Mouse (Mus musculus): ENCODE results near the gene Spocd1. TPM values are rescaled to one million over a fixed set of nuclear protein-coding genes. Genes with fewer than 3 reads are reported as not detected.
A peak's percentile ranks its signal among the peaks of the same experiment; 100 is the strongest.

Spocd1 gene
- total and polyA plus RNA-seq, 3 experiments = 0.03 TPM; not detected in 2

DNA sequence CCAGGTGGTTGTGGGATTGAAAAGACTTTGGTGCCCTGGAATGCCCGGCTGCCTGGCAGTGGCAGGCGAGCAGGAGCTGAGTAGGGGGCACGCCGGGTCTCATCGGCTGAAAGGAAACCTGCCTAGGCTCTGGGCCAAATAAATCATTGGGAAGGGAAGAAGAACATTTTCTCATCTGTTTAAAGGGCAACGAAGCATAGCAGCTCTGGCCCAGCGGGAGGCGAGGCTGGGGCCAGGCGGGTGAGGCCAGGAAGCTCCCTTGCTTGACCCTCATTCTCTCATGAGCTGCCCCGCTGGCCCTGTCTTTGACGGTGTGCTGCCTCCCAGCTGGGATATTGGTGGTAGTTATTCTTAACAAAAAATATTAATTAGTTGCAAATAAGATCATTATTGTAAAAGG lies 52.6 kb downstream of the Spocd1 start:
- Histone ChIP-seq H3K79me2 (ENCODE audit: control insufficient read depth, insufficient read depth, low read length, poor library complexity) (no peaks in the 10 kb centered on the region), H3K4me1 (ENCODE audit: control insufficient read depth in 1 of 2, insufficient read depth in 2 of 2, low read length in 2 of 2) (no peaks in the 10 kb centered on the region), H3K27me3 (ENCODE audit: control insufficient read depth in 1 of 2, insufficient read depth in 2 of 2, low read length in 2 of 2) (no peaks in the 10 kb centered on the region; a peak in 2 of 4 replicates), H3K27ac (ENCODE audit: control insufficient read depth, low read depth, low read length) (no peak overlapping the region), H3K4me3 (ENCODE audit: control insufficient read depth in 1 of 2, insufficient read depth in 1 of 2, low read depth in 2 of 2, low read length in 2 of 2) (no peak overlapping the region), H3K36me3 (ENCODE audit: control insufficient read depth in 1 of 2, insufficient read depth in 2 of 2, low read length in 2 of 2) (no peaks in the 10 kb centered on the region), H3K9ac (ENCODE audit: control insufficient read depth, low read depth, low read length, poor library complexity, severe bottlenecking) (no peak overlapping the region), H3K9me3 (replicated peaks; ENCODE audit: insufficient read depth, low read length) (no peaks in the 10 kb centered on the region)
- TF ChIP-seq MYB (IDR thresholded peaks at IDR 0.05; ENCODE audit: low read depth, low read length) = no peak
- TF ChIP-seq TAL1 (IDR thresholded peaks at IDR 0.05; ENCODE audit: low read length) = no peak
- no peak for TF ChIP-seq NELFE (IDR thresholded peaks at IDR 0.05; ENCODE audit: low read depth, low read length)
- TF ChIP-seq E2F4 (IDR thresholded peaks at IDR 0.05; ENCODE audit: borderline replicate concordance, low read depth, low read length) = no peak
- no peak for TF ChIP-seq SMC3 (IDR thresholded peaks at IDR 0.05; ENCODE audit: low read depth, low read length)
- TF ChIP-seq CHD2 (IDR thresholded peaks at IDR 0.05; ENCODE audit: low read length) = no peak
- DNase-seq (ENCODE audit: low read depth, low spot score) = no peak

DNA sequence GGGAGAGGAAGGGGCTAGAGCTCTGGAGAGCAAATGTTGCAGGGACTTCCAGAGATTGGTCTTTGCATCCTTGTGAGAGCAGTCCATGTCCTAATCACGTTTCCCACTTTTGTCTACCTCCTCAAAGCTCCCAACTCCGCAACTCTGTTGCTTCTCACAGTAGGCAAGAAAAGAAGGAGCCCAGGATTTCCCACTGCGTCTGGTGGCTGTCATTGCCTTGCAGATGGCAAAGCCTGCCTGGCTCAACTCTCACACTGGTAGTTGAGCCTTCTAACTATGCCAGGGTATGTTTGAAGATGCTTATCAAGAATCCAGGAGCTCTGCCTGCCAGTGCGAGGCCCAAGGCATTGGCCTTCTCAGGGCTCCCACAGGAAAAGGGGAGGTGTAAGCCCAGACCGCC lies 54.0 kb downstream of the Spocd1 start:
- Histone ChIP-seq H3K4me3 (ENCODE audit: control insufficient read depth in 1 of 2, insufficient read depth in 1 of 2, low read depth in 2 of 2, low read length in 2 of 2) (no peak overlapping the region), H3K36me3 (ENCODE audit: control insufficient read depth in 1 of 2, insufficient read depth in 2 of 2, low read length in 2 of 2) (no peaks in the 10 kb centered on the region), H3K4me1 (ENCODE audit: control insufficient read depth in 1 of 2, insufficient read depth in 2 of 2, low read length in 2 of 2) (no peaks in the 10 kb centered on the region), H3K9me3 (replicated peaks; ENCODE audit: insufficient read depth, low read length) (no peaks in the 10 kb centered on the region), H3K27me3 (ENCODE audit: control insufficient read depth in 1 of 2, insufficient read depth in 2 of 2, low read length in 2 of 2) (no peaks in the 10 kb centered on the region; a peak in 1 of 4 replicates), H3K9ac (ENCODE audit: control insufficient read depth, low read depth, low read length, poor library complexity, severe bottlenecking) (no peak overlapping the region), H3K27ac (ENCODE audit: control insufficient read depth, low read depth, low read length) (no peak overlapping the region), H3K79me2 (ENCODE audit: control insufficient read depth, insufficient read depth, low read length, poor library complexity) (no peaks in the 10 kb centered on the region)
- DNase-seq (ENCODE audit: low read depth, low spot score) = no peak
- TF ChIP-seq NELFE (IDR thresholded peaks at IDR 0.05; ENCODE audit: low read depth, low read length) (no peak), ZNF384 (IDR thresholded peaks at IDR 0.05; ENCODE audit: low read depth, low read length) (no peak), BHLHE40 (IDR thresholded peaks at IDR 0.05; ENCODE audit: borderline replicate concordance, low read depth, low read length) (no peak), MYC (IDR thresholded peaks at IDR 0.05; ENCODE audit: low read depth, low read length) (no peak), SMC3 (IDR thresholded peaks at IDR 0.05; ENCODE audit: low read depth, low read length) (no peak), RCOR1 (IDR thresholded peaks at IDR 0.05; ENCODE audit: low read depth, low read length) (no peak), CHD2 (IDR thresholded peaks at IDR 0.05; ENCODE audit: low read length) (no peak)

DNA sequence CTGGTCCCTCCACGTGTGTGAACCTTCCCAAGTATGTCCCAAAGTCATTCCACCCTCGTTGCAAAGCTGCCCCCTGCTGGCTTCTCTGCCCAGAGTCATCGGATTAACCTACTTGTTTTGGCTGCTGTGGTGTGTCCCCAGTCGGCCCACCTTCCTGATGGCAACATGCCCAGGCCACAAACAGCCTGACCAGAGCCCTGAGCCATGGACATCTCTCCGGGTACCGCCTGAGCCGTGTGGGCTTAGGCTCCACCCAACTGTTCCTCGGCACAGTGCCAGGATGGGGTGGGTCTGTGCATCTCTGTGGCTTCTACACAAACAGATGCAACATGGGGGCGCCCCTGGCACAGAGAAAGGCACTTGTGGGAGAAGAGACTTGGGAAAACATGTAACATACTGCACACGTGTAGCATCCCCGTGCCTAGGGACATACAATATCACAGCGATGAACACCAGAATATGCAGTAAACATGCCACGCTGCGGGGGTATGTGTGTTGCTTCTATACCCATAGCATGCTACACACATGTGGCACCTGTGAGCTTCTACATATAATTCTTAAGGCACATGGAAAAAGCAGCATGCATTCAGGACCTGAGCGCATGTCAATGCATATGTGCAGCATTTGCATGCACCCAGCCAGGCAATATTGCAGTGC lies 54.8 kb downstream of the Spocd1 start:
- Histone ChIP-seq H3K9ac (ENCODE audit: control insufficient read depth, low read depth, low read length, poor library complexity, severe bottlenecking) (no peak overlapping the region), H3K4me1 (ENCODE audit: control insufficient read depth in 1 of 2, insufficient read depth in 2 of 2, low read length in 2 of 2) (no peaks in the 10 kb centered on the region), H3K79me2 (ENCODE audit: control insufficient read depth, insufficient read depth, low read length, poor library complexity) (no peaks in the 10 kb centered on the region), H3K4me3 (ENCODE audit: control insufficient read depth in 1 of 2, insufficient read depth in 1 of 2, low read depth in 2 of 2, low read length in 2 of 2) (no peak overlapping the region), H3K36me3 (ENCODE audit: control insufficient read depth in 1 of 2, insufficient read depth in 2 of 2, low read length in 2 of 2) (no peaks in the 10 kb centered on the region), H3K27ac (ENCODE audit: control insufficient read depth, low read depth, low read length) (no peak overlapping the region), H3K27me3 (ENCODE audit: control insufficient read depth in 1 of 2, insufficient read depth in 2 of 2, low read length in 2 of 2) (no peaks in the 10 kb centered on the region; a peak in 1 of 4 replicates), H3K9me3 (replicated peaks; ENCODE audit: insufficient read depth, low read length) (no peaks in the 10 kb centered on the region)
- DNase-seq (ENCODE audit: low read depth, low spot score) = no peak
- peak in 2 of 3 experiments; percentile 25 to 31; a peak in 5 of 6 replicates for TF ChIP-seq CTCF (IDR thresholded peaks at IDR 0.05 in 2 of 3, conservative IDR thresholded peaks at IDR 0.05 in 1 of 3; ENCODE audit: control insufficient read depth in 1 of 3, insufficient read depth in 1 of 3, low read depth in 2 of 3, low read length in 3 of 3, poor library complexity in 1 of 3, severe bottlenecking in 1 of 3)
- TF ChIP-seq SMC3 (IDR thresholded peaks at IDR 0.05; ENCODE audit: low read depth, low read length) = peak; percentile 39
- no peak for TF ChIP-seq BHLHE40 (IDR thresholded peaks at IDR 0.05; ENCODE audit: borderline replicate concordance, low read depth, low read length)
- TF ChIP-seq RAD21 (IDR thresholded peaks at IDR 0.05; ENCODE audit: low read depth, low read length) = peak; percentile 17
- no peak for TF ChIP-seq USF2 (IDR thresholded peaks at IDR 0.05; ENCODE audit: borderline replicate concordance in 1 of 2, insufficient read depth in 1 of 2, low read depth in 1 of 2, low read length in 2 of 2)
